Comparison of ENCODE assay signal across 8 mouse cellular contexts in the genomic region with DNA sequence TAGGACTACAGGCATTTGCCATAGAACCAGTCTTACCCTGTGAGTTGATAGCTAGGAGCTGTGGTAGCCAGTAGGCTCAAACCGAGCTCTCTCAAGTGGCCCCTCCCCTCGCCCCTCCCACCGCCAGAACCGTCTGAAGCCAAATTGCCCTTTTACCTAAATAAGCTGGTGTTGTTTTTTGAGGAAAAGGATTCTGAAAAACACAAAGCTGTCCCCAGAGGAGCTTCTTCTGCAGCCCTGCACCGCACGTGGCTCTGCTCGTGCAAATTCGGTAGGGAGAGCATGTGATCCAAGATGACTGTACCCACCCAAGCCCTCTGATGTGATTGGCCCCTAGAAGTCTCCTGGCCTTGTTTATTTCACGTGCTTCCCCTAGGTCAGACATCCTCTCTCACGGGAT. TPM values are rescaled to one million over a fixed set of nuclear protein-coding genes. Genes with fewer than 3 reads are reported as not detected.
DNase-seq lines count a peak whose midpoint lies in the region; ATAC-seq and TF ChIP-seq lines count a peak whose summit lies in the region.

No protein-coding gene starts in this region.

- no peak for TF ChIP-seq RAD21 in CH12.LX (IDR thresholded peaks at IDR 0.05; ENCODE audit: low read depth, low read length)

- H3K79me2 ChIP-seq in CH12.LX (replicated peaks; ENCODE audit: control insufficient read depth, extremely low read depth, insufficient read depth, poor library complexity, severe bottlenecking): no peaks in the 10 kb centered on the region

- peak overlapping the region; percentile 83 for H3K9ac ChIP-seq in CH12.LX (ENCODE audit: insufficient read depth, low read depth)
- peak overlapping the region; percentile 51; the same call in 1 of the 2 replicates for H3K9ac ChIP-seq in heart, embryonic 16.5 days (ENCODE audit: low read length)

- peaks cover 3 to 28% of the 10 kb centered on the region in 2 experiments; a peak in 2 of 4 replicates for H3K4me1 ChIP-seq in CH12.LX (ENCODE audit: control insufficient read depth in 1 of 2, insufficient read depth in 2 of 2)
- no peaks in the 10 kb centered on the region for H3K4me1 ChIP-seq in embryonic fibroblast, embryonic 13.5 days (ENCODE audit: control insufficient read depth, insufficient read depth, low read length)
- peaks cover 26% of the 10 kb centered on the region for H3K4me1 ChIP-seq in heart, embryonic 16.5 days (ENCODE audit: control insufficient read depth, insufficient read depth, low read length)
- peaks cover 53% of the 10 kb centered on the region for H3K4me1 ChIP-seq in megakaryocyte, embryonic 14.5 days

- peak; percentile 63 for TF ChIP-seq POLR2A in CH12.LX (IDR thresholded peaks at IDR 0.05; ENCODE audit: low read depth, low read length)
- TF ChIP-seq POLR2A in embryonic fibroblast, embryonic 13.5 days (IDR thresholded peaks at IDR 0.05; ENCODE audit: low read depth, low read length): peak; percentile 40; the same call in 1 of the 2 replicates

- no peak for TF ChIP-seq EP300 in CH12.LX (IDR thresholded peaks at IDR 0.05; ENCODE audit: low read length)

- DNase-seq in CH12.LX (ENCODE audit: extremely low read depth) (peak; percentile 94), adipocyte (ENCODE audit: low spot score) (peak; percentile 87)
- DNase-seq in kidney, postnatal 14 days: peak; percentile 84
- DNase-seq in spleen, postnatal 36 days (ENCODE audit: low spot score in 2 of 2): peak; percentile 58 to 60
- no peak for DNase-seq in left cerebral cortex, adult 18-20 months (ENCODE audit: low spot score in 2 of 2)

- peak overlapping the region; percentile 50 to 73 (median 61) for H3K4me3 ChIP-seq in CH12.LX (replicated peaks in 1 of 3; ENCODE audit: low read depth in 2 of 3, low read length in 2 of 3, poor library complexity in 1 of 3)
- no peak overlapping the region for H3K4me3 ChIP-seq in embryonic fibroblast, embryonic 13.5 days (ENCODE audit: insufficient read depth, low read length)
- H3K4me3 ChIP-seq in heart, embryonic 16.5 days (ENCODE audit: low read length): peak overlapping the region; percentile 56
- H3K4me3 ChIP-seq in megakaryocyte, embryonic 14.5 days (replicated peaks): peak overlapping the region; percentile 93

- 2% methylated on average over 10 of the region's 10 CpGs for WGBS in heart, embryonic 16.5 days

- peak overlapping the region; percentile 95 for H3K4me2 ChIP-seq in CH12.LX (ENCODE audit: insufficient read depth, low read depth, poor library complexity, severe bottlenecking)
- peak overlapping the region; percentile 81 for H3K4me2 ChIP-seq in heart, embryonic 16.5 days (ENCODE audit: low read depth, low read length)

- H3K27me3 ChIP-seq in CH12.LX (replicated peaks): no peaks in the 10 kb centered on the region
- no peaks in the 10 kb centered on the region for H3K27me3 ChIP-seq in heart, embryonic 16.5 days (ENCODE audit: control insufficient read depth, insufficient read depth, low read length)
- peaks cover 20% of the 10 kb centered on the region for H3K27me3 ChIP-seq in megakaryocyte, embryonic 14.5 days (replicated peaks)

- no peaks in the 10 kb centered on the region for H3K9me3 ChIP-seq in CH12.LX (replicated peaks; ENCODE audit: low read length)
- no peaks in the 10 kb centered on the region for H3K9me3 ChIP-seq in heart, embryonic 16.5 days (replicated peaks; ENCODE audit: control insufficient read depth, low read length)
- no peaks in the 10 kb centered on the region for H3K9me3 ChIP-seq in megakaryocyte, embryonic 14.5 days

- ATAC-seq in heart, embryonic 16.5 days (replicated peaks; ENCODE audit: extremely low read depth, insufficient read depth, low FRiP score): no peak

- TF ChIP-seq CTCF in CH12.LX (conservative IDR thresholded peaks at IDR 0.05 in 1 of 2, IDR thresholded peaks at IDR 0.05 in 1 of 2; ENCODE audit: low read depth in 2 of 2, low read length in 2 of 2): no peak
- no peak for TF ChIP-seq CTCF in embryonic fibroblast, embryonic 13.5 days (IDR thresholded peaks at IDR 0.05; ENCODE audit: borderline replicate concordance, insufficient read depth, low read length)

- peak overlapping the region; percentile 42 for H3K27ac ChIP-seq in CH12.LX (ENCODE audit: insufficient read depth, low read depth)
- no peak overlapping the region for H3K27ac ChIP-seq in embryonic fibroblast, embryonic 13.5 days (ENCODE audit: insufficient read depth, low read length)
- H3K27ac ChIP-seq in heart, embryonic 16.5 days (ENCODE audit: low read length): peak overlapping the region; percentile 59

- dilution Hi-C loops in CH12.LX (cut with MboI; ENCODE audit: extremely low pct_ligation_motif_present, extremely low pct_unique_long_range_greater_than_20kb, low sequenced_read_pairs): no loop called here

- in situ Hi-C loops in CH12.LX (cut with MboI; ENCODE audit: low pct_ligation_motif_present, low pct_unique_long_range_greater_than_20kb, low sequenced_read_pairs): loop anchor here (10.0 kb wide), 1 partner anchor 251 kb away; a partner anchor contains a TSS

- peaks cover 0 to 2% of the 10 kb centered on the region in 2 experiments for H3K36me3 ChIP-seq in CH12.LX (replicated peaks in 1 of 2; ENCODE audit: control insufficient read depth in 1 of 2, insufficient read depth in 1 of 2, low read length in 1 of 2)
- H3K36me3 ChIP-seq in heart, embryonic 16.5 days (ENCODE audit: control insufficient read depth, insufficient read depth): no peaks in the 10 kb centered on the region
- H3K36me3 ChIP-seq in megakaryocyte, embryonic 14.5 days (replicated peaks; ENCODE audit: low read length): no peaks in the 10 kb centered on the region

TF ChIP-seq in CH12.LX, 34 proteins besides CTCF, POLR2A, EP300 and RAD21 (continues in another document):
- no peak for TF ChIP-seq MAFK (IDR thresholded peaks at IDR 0.05; ENCODE audit: insufficient replicate concordance, low read length)
- no peak for TF ChIP-seq KAT2A (IDR thresholded peaks at IDR 0.05; ENCODE audit: insufficient replicate concordance, low read length)
- TF ChIP-seq SMC3 (IDR thresholded peaks at IDR 0.05; ENCODE audit: low read depth, low read length): no peak
- TF ChIP-seq MAZ (IDR thresholded peaks at IDR 0.05; ENCODE audit: low read depth, low read length): peak; percentile 78; the same call in 1 of the 2 replicates
- TF ChIP-seq RCOR1 (conservative IDR thresholded peaks at IDR 0.05; ENCODE audit: low read depth, low read length): no peak; the same call in 1 of the 2 replicates
- no peak for TF ChIP-seq ZC3H11A (IDR thresholded peaks at IDR 0.05; ENCODE audit: low read depth, low read length)
- TF ChIP-seq ETS1 (conservative IDR thresholded peaks at IDR 0.05; ENCODE audit: low read depth, low read length): peak; percentile 88
- peak; percentile 98 for TF ChIP-seq BHLHE40 (IDR thresholded peaks at IDR 0.05; ENCODE audit: low read depth, low read length)
- peak; percentile 70 for TF ChIP-seq SIN3A (IDR thresholded peaks at IDR 0.05; ENCODE audit: low read length)
- peak; percentile 39; the same call in 1 of the 2 replicates for TF ChIP-seq TCF12 (IDR thresholded peaks at IDR 0.05; ENCODE audit: low read depth, low read length)

RNA-seq across cellular contexts. Expression of a gene that starts 1.9 kb away (rescaled TPM):
- total RNA-seq in CH12.LX (2012; rRNA removed) (126 and 201 TPM in 2 replicates), CH12.LX (2014; rRNA removed) (192 and 197 TPM in 2 replicates)
- 253 and 304 TPM in 2 replicates for polyA plus RNA-seq in CH12.LX (2012; ENCODE audit: insufficient read length, low read depth)
- polyA plus RNA-seq in embryonic fibroblast, embryonic 13.5 days (2011; ENCODE audit: insufficient read length, low read depth, missing spikeins): 2.6 and 4.4 TPM in 2 replicates
- 15.5 and 16.2 TPM in 2 replicates for polyA plus RNA-seq in heart, embryonic 16.5 days (2015; fragmentation: Nextera tagmentation; extraction: Ambion mirVana)
- polyA plus RNA-seq in megakaryocyte, embryonic 14.5 days (2012; ENCODE audit: insufficient read depth, low replicate concordance): 2.3 TPM in 1 of 2 replicates, not detected in the other
- 1 to 10 TPM; 4.3 to 5.0 TPM for total RNA-seq in left cerebral cortex, adult 18-20 months (2021)

RNA-seq across cellular contexts. Expression of a gene that starts 13.0 kb away (rescaled TPM):
- total RNA-seq in CH12.LX (2012; rRNA removed) (0.17 and 0.21 TPM in 2 replicates), CH12.LX (2014; rRNA removed) (0.42 and 0.45 TPM in 2 replicates)
- 0.80 and 0.94 TPM in 2 replicates for polyA plus RNA-seq in CH12.LX (2012; ENCODE audit: insufficient read length, low read depth)
- not detected in 2 replicates for polyA plus RNA-seq in embryonic fibroblast, embryonic 13.5 days (2011; ENCODE audit: insufficient read length, low read depth, missing spikeins)
- not detected in 2 replicates for polyA plus RNA-seq in heart, embryonic 16.5 days (2015; fragmentation: Nextera tagmentation; extraction: Ambion mirVana)
- polyA plus RNA-seq in megakaryocyte, embryonic 14.5 days (2012; ENCODE audit: insufficient read depth, low replicate concordance): 0.10 TPM in 1 of 2 replicates, not detected in the other
- total RNA-seq in left cerebral cortex, adult 18-20 months (2021): not detected

RNA-seq across cellular contexts. Expression of a gene that starts 24.7 kb away (rescaled TPM):
- 1,561 and 2,151 TPM in 2 replicates for total RNA-seq in CH12.LX (2012; rRNA removed)
- total RNA-seq in CH12.LX (2014; rRNA removed): 1,037 and 1,217 TPM in 2 replicates
- 1,853 and 2,072 TPM in 2 replicates for polyA plus RNA-seq in CH12.LX (2012; ENCODE audit: insufficient read length, low read depth)
- polyA plus RNA-seq in embryonic fibroblast, embryonic 13.5 days (2011; ENCODE audit: insufficient read length, low read depth, missing spikeins): 614 and 763 TPM in 2 replicates
- 1,867 and 2,124 TPM in 2 replicates for polyA plus RNA-seq in heart, embryonic 16.5 days (2015; fragmentation: Nextera tagmentation; extraction: Ambion mirVana)
- polyA plus RNA-seq in megakaryocyte, embryonic 14.5 days (2012; ENCODE audit: insufficient read depth, low replicate concordance): 3,756 and 4,116 TPM in 2 replicates
- total RNA-seq in left cerebral cortex, adult 18-20 months (2021): 100 to 1,000 TPM; 526 to 535 TPM

RNA-seq across cellular contexts. Expression of a gene that starts 36.9 kb away (rescaled TPM):
- total RNA-seq in CH12.LX (2012; rRNA removed) (50.9 and 58.1 TPM in 2 replicates), CH12.LX (2014; rRNA removed) (2.4 and 2.9 TPM in 2 replicates)
- polyA plus RNA-seq in CH12.LX (2012; ENCODE audit: insufficient read length, low read depth): 4.5 and 6.2 TPM in 2 replicates
- 8.0 and 17.2 TPM in 2 replicates for polyA plus RNA-seq in embryonic fibroblast, embryonic 13.5 days (2011; ENCODE audit: insufficient read length, low read depth, missing spikeins)
- polyA plus RNA-seq in heart, embryonic 16.5 days (2015; fragmentation: Nextera tagmentation; extraction: Ambion mirVana): 9.0 and 10.2 TPM in 2 replicates
- 44.0 and 52.9 TPM in 2 replicates for polyA plus RNA-seq in megakaryocyte, embryonic 14.5 days (2012; ENCODE audit: insufficient read depth, low replicate concordance)
- total RNA-seq in left cerebral cortex, adult 18-20 months (2021): 10 to 100 TPM; 14.2 to 16.5 TPM

RNA-seq across cellular contexts. Expression of a gene that starts 54.1 kb away (rescaled TPM):
- total RNA-seq in CH12.LX (2012; rRNA removed) (72.3 and 117 TPM in 2 replicates), CH12.LX (2014; rRNA removed) (109 and 110 TPM in 2 replicates)
- 144 and 163 TPM in 2 replicates for polyA plus RNA-seq in CH12.LX (2012; ENCODE audit: insufficient read length, low read depth)
- 14.0 and 15.5 TPM in 2 replicates for polyA plus RNA-seq in embryonic fibroblast, embryonic 13.5 days (2011; ENCODE audit: insufficient read length, low read depth, missing spikeins)
- polyA plus RNA-seq in heart, embryonic 16.5 days (2015; fragmentation: Nextera tagmentation; extraction: Ambion mirVana): 5.6 and 6.2 TPM in 2 replicates
- 1.6 TPM in 1 of 2 replicates, not detected in the other for polyA plus RNA-seq in megakaryocyte, embryonic 14.5 days (2012; ENCODE audit: insufficient read depth, low replicate concordance)
- 1 to 10 TPM; 2.5 to 2.6 TPM for total RNA-seq in left cerebral cortex, adult 18-20 months (2021)

Comparison
In these comparisons a context has a peak if more than half of its experiments do, and no peak if none do; other contexts are left out.
1. DNase-seq: peak in CH12.LX (single experiment), adipocyte (single experiment), kidney, postnatal 14 days (single experiment) and spleen, postnatal 36 days (2 of 2); none in left cerebral cortex, adult 18-20 months (0 of 2).
2. RNA of a gene that starts 1.9 kb away (polyA plus RNA-seq): 253 to 304 TPM in CH12.LX; 15.5 to 16.2 TPM in heart, embryonic 16.5 days, 2.6 to 4.4 TPM in embryonic fibroblast, embryonic 13.5 days and 2.3 TPM in megakaryocyte, embryonic 14.5 days; every median in the first group is over 10 times any median in the second.